Mouse (Mus musculus) gastrocnemius, postnatal 4 days (tissue): ENCODE measurements around the gene Gm15319. TPM values are rescaled to one million over a fixed set of nuclear protein-coding genes. Genes with fewer than 3 reads are reported as not detected.
"Not testable (repeated sequence)": the region's sequence is repeated elsewhere in the genome, so short reads cannot be mapped to it uniquely, and the experiment has no call there.

Experiments
- DNase-seq, 2 experiments: peaks; one replicate each; pipeline ENCODE4 v3.0.0; 2021 to 2022; ENCODE audit warnings: low spot score in 2 of 2, mixed read lengths in 2 of 2
- long read RNA-seq, 2 experiments: library from polyadenylated mRNA; stranded (forward); transcript quantifications; one replicate each; pipeline ENCODE4 v2.0.0; 2021
- total RNA-seq, 2 experiments: library from RNA; stranded (reverse); gene quantifications; 2 replicates each; pipeline ENCODE4 v1.2.3; 2021

Gene Gm15319
- under 1 TPM; 0.32 to 0.47 TPM for total RNA-seq
- long read RNA-seq, experiment 1 = 0 reads
- long read RNA-seq, experiment 2 = 0 reads

DNA sequence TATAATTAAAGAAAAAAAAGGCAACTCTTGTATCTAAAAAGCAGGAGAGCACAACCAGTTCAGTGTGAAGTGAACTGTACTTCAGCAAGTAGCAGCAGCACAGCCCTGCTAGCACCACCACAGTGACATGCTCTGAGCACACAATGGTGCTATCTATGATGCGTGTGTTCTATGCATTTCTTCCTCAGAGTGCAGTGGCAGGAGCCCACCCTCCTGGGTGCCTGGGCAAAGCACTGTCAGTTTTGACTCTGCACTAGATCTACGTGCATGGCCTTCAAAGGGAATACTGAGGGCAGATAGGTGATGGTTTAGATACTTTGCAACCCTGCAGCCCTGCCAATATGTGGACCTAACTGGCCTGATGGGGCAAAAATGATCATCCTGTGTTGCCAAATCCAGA, at the start of gene Gm15319:
Gm15319 (minus strand) TSS at position 101 of the 400 bp plus-strand sequence.
- DNase-seq = not testable (repeated sequence)

DNA sequence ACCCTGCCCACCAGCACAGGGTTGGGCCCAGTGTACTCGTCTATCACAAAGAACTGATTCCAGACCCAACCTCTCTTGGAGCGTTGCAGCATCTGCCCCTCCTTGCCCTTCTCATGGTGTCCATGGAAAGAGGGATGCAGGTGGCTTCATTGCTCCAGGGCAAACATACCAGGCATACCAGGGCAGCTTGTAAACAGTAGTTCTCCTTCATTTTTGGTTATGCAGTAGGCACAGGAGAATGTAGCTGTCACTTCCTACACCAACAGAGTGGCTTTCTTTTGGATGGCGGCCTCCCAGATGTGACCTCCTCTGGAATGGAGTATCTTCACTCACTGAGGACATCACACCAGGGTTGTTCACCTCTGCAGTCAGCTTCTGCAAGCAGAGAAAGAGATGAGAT, 47.3 kb upstream of the Gm15319 start:
- DNase-seq = not testable (repeated sequence)

DNA sequence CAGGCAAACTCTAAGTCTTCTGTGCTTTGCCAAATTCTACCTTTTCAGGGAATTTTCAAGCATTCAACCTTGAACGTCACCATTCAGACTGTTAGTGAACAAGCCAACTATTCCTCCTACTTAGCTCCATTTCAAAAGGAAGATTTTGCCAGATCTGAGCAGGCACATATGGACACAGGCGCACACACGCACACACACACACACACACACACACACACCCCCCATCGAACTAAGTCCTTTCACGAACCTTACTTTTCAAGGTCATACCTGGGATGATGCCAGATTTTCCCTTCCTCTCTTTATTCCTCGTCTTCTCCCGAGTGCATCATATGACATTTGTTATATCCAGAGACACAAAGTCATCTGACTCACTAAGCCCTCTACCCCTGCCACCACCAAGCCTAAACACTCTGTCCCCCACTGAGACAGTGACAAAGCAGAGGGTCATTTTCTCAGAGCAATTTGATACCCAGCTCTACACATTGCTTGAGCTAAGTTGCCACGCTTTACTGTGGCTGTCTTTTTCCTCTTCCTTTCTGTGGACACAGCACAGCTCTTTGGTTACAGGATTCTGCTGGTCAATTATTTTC, 45.5 kb upstream of the Gm15319 start:
- DNase-seq = peak; percentile 47

DNA sequence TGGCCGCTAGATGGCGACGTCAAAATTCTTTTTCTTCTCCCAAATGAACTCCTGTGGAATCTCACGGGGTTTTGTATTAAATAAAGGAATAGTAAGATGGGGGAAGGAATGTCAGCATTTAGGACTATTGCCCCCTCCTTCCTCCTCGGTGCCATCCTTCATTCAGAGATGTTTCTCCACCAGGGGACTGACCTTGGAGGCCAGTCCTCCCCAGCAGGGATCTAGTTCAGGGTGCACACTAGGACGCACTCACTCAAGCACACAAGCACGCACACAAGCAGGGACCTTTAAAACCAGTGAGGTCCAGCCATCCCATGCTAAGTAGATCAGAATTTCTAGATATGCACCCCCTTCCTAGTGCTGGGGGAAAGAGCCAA, 26.3 kb upstream of the Gm15319 start:
- peak in 1 of 2 experiments; percentile 25 for DNase-seq

DNA sequence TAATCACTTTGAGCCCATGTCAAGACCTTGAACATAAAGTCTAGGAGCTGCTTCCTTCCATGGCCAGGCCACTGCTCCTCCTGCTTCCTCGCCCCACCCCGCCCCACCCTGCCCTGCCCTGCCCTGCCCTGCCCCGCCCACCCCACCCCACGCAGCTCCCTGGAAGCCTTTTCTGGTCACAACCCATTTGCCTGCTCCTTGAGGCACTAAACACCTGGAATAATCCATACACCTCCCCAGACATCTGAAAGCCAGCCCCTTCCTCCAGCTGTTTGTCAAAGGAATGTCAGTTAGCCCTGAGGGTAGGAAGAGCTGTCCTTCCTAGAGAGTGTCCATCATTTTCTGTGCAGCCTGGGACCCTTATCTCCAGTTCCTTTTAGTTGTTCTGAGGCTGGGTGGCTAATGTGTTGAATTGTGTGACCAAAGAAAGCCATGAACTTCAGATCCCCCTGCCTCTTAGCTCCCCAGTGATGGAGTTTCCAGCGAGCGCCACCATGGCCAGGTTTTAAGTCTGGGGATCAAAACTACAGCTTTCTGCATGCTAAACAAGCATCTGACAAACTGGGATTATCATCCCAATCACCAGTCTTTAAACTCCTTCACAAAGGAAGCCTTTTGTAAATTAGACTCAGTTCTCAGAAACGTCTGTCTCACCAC, 25.8 kb upstream of the Gm15319 start:
- peak; percentile 56 to 61 for DNase-seq

DNA sequence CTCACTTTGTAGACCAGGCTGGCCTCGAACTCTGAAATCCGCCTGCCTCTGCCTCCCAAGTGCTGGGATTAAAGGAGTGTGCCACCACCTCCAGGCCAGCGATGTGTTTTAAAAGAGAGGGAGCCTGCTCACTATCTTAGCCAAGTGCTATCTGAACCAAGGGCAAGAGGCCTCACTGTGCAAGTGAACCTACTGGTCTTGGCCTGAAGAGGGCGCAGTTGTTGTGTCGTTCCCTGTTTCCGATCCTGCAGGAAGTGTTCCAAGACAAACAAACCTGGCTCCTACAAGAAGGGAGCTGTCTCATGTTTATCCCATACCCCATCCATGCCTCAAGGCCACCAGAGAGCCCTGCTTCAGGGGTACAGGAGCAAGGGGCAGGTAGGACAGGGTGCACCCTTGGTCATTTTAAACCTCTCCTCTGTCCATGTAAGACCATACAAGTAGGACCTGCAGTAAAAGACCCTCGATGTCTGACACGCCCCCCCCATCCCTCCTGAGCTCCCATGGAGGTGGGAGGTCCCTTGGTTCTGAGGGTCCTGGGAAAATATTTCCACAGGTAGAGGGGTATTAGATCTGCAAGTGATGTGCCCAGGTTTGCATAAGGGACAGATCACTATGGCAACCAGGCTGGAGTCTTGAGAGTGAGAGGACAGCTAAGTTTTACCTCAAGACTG, 24.2 kb upstream of the Gm15319 start:
- DNase-seq = peak; percentile 41 to 55

DNA sequence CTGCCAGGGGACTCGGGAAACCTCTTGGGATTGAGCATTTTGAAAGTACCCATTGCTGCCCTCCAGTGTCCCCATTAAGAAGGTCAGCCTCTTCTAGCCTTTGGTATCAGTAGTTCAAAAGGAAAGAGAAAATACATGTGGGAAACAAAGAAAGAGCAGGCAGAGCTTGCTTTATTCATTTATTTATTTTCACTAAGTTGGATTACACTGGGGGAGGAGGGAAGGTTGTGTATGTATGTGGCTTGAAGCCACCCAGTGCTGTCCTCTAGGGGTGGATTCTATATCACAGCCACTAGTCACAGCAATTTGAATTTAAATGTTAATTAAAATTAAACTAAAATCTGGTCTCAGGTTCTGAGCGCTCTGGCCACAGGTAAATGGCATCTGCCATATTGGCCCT, 22.0 kb upstream of the Gm15319 start:
- not testable (repeated sequence) for DNase-seq

DNA sequence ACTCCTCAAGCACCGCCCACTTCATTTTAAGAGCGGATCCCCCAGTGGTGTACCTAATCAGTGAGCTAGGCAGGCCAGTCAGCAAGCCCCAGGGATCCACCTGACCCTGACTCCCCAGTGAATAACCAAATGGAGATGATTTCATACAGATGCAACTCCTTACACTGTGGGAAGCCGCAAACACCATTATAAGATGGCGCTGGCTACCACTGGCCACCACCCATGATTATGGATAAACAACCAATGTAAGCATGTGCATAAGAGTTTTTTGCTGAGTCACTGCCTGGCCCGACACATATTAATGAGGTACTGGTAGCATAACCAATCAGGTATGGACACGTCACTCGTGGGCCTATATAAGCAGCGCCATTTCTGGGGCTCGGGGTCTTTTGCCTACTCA, 21.1 kb upstream of the Gm15319 start:
- DNase-seq = peak; percentile 22

DNA sequence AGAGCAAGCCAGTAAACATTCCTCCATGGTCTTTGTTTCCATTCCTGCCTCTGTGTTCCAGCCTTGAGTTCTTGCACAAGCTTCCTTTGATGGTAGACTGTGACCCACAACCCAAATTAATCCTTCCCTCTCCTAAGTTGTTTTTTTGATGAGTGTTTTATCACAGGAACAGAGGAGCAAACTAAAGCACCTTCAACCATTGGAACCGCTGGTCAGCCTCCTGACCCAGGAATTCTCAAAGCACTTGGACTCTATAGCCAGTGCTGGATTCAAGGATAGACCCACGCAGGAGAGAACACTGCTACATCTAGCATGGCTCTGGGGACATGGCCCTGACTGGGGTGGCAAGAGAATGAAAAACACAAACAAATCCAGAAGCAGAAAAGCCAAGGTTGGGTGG, 19.1 kb upstream of the Gm15319 start:
- DNase-seq = peak in 1 of 2 experiments; percentile 7

DNA sequence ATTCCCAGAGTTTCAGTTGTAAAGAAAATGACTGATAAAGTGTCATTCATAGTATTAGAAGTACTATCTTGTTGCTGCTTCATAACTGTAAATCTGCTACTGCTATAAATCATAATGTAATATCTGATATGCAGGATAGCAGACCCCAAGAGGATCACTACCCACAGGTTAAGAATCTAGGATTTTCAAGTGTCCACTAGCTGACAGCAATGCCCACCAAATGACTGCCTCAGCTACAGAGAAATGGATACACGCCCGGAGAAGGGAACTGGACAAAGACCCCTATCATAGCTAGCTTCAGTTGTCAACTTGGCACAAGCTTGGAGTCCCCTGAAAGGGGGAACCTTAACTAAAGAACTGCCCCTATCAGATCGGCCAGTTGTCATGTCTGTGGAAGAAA, 18.6 kb upstream of the Gm15319 start:
- DNase-seq = peak in 1 of 2 experiments; percentile 5

DNA sequence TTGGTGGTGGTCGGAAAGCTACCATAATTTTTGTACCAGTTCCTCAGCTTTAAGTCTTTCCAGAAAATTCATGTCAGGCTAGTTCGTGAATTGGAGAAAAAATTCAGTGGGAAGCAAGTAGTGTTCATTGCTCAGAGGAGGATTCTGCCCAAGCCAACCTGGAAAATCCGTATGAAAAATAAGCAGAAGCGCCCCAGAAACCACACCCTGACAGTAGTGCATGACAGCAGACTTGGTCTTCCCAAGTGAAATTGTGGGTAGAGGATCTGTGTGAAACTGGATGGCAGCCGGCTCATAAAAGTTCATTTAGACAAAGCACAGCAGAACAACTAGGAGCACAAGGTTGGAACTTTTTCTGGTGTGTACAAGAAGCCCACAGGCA, 18.2 kb upstream of the Gm15319 start:
- DNase-seq = not testable (repeated sequence)

DNA sequence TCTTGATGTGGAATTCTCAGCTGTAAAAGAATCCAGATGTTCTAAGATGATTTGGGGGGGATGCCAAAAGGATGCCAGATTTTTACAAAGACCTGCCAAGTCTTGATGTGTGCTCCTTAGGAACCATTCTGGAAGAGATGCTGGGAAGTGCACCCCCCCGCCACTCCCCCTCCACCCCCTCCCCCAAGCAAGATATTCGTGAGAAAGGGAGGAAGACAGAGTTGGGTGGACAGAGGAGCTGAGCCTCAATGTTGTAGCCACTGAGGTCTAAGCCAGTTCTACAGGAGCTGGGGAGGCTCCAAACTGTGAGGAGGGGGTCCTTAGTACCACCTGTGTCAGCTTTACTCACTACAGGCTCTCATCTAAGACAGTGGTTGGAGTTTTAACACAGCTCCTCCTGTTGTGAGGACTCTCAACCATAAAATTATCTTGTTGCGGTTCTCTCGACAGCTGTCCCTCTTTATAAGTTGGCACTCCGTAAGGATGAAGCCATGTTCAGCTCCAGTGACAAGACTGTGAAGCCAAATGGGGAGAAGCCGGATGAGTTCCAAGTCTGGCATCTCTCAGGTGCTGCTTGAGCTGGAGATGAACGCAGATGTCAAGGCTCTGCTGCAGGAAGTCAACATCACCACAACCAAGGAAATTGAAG, 17.7 kb upstream of the Gm15319 start:
- DNase-seq = peak; percentile 38 to 39

DNA sequence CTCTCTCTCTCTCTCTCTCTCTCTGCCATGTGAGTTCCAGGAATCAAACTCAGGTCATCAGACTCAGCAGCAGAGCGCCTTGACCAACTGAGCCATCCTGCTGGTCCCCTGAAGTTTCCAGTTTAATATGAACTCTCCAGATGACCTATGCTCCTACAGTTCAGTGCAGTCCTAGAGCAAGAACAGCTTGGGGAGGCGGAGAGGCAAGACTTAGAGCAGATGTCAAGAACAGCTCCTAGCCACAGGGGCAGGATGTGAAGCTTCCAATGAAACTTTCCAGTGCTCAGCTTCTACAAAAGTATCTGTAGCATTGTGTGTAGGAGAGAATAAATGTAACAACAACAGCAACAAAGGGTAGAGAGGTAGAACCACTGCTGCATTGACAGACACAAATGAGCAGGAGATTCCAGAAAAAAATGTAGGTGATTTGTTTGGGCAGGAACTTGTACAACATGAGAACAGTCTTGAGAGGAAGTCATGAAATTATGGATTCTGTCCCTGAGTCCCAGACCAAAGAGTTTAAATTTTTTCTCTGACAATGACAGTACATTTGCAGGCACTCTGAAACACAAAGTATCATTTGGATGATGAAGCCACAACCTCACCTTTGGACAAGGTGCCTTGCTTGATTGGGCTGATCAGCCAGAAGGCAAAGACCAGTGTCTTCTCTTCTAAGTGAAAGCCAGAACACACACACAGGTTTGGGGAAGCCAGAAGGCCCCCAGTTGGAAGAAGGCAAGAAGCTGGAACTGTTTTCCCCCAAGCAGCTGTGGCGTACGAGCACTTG, 16.8 kb upstream of the Gm15319 start:
- peak; percentile 17 to 29 for DNase-seq

DNA sequence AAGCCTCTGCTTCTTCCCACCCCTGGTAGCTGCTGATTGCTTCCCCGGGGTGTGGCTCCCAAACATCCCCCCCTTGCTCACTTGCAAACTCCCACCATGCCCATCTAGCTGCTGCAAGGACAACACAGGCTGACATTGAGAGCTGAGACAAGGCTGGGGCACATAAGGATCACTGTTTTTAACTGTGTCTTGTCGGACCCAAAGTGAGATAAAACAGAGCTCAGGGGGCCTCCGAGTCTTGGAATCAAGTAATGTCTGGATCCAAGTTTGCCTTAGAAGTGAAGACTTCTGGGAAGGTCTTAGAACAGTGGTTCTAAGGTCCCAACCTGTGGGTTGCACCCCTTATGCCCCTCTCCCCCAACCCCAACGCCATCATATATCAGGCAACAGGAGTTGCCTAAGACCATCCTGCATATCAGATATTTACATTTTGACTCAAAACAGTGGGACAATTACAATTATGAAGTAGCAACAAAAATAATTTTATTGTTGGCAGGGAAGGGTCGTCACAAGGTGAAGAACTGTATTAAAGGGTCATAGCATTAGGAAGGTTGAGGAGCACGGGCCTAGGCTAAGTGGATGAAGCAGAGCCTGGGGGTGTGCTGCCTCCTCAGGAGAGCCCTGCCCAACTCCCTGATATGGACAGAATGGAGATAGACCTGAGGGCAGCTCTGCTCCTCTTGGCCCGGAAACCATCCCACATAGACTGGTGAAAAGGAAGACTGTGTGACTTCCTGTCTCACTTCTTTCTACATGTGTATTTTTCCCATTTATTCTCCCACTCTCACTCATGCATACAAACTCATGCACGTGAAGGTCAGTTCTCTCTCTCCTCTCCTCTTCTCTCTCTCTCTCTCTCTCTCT, 16.0 kb upstream of the Gm15319 start:
- peak; percentile 62 for DNase-seq

DNA sequence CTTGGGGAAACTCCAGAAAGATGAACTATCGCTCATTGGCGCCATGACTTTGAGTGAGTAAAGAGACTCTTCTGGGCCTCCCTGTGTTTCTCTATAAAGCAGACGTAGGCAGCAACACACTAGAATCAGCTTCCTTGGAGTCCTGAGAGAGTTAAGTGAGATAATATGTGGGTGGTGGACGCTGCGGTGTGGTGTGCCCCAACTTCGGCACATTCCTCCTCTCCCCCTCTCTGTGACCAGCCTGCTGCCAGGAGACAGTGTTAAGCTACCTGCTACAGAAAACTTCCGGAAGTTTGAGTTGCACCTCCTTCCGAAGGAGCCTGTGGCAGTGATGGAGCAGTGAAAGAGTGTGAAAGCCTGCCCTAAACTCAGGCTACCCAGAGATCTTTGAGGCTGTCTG, 15.3 kb upstream of the Gm15319 start:
- peak; percentile 54 to 70 for DNase-seq

DNA sequence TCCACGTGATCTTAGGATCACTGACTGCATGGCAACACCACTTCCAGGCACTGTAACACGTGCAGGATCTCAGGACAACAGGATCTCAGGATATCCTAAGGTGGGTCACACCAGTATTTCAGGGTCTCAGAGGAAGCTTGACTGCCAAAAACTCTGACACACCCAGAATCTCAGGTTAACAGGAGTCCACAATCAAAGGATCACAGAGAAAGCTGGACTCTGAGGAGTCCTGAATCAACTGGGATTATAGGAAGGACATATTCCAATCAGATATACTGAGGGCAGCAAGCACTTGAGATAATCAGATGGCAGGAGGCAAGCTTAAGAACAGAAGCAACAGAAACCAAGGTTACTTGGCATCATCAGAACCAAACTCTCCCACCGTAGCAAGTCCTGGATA, 12.7 kb upstream of the Gm15319 start:
- DNase-seq = not testable (repeated sequence)

DNA sequence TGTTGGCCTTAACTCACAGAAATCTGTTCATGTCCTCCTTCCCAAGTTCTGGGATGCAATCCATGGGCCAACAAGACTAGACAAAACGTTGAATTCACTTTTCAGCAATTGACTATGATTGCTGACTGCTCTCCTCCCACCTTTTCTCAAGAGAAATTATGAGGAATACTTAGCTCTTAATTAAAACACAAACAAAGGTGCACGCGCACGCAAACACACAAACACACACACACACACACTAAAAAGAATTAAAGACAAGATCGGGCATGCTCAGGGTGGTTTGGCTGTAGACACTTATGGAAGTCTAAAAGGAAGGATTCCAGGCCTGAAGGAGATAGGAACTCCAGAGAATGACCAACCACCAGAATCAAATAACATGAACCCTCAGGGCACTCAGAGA, 6.6 kb downstream of the Gm15319 start:
- DNase-seq = peak in 1 of 2 experiments; percentile 15

DNA sequence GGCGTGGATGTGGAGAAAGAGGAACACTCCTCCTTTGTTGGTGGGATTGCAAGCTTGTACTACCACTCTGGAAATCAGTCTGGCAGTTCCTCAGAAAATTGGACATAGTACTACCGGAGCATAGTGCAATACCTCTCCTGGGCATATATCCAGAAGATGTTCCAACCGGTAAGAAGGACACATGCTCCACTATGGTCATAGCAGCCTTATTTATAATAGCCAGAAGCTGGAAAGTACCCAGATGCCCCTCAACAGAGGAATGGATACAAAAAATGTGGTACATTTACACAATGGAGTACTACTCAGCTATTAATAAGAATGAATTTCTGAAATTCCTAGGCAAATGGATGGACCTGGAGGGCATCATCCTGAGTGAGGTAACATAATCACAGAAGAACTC, 9.4 kb downstream of the Gm15319 start:
- DNase-seq = not testable (repeated sequence)

DNA sequence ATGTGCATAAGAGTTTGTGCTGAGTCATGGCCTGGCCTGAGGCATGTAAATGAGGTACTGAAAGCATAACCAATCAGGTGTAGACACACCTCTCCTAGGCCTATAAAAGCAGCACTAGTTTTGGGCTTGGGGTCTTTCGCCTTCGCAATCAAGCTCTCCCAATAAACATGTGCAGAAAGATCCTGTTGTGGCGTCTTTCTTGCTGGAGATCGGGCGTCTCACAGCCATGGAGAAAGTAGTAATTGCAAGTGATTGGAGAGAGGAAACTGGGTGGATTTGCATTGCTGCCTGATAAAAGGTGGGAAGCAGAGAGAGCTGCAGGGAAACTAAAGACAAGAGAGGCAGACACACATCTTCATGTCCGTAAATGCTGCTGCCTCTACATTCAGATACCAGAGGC, 60.3 kb downstream of the Gm15319 start:
- not testable (repeated sequence) for DNase-seq

DNA sequence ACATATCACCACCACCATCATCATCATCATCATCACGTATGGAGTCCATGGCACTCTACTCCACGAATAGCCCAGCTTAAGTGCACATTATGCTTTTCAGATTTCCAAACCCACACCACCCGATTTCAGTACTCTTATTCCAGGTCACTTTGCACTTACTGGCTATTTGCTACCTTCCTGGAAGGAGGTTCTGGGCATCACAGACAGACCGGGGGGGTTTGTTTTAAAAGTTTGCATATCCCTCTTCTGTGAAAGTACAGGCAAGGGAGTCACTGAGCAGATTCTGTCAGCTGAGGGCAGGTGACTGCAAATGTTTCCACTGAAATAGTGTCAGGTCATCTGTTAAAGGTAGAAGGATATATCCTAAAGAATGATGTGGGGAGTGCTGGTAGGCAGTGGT, 63.0 kb downstream of the Gm15319 start:
- DNase-seq = peak in 1 of 2 experiments; percentile 9
